Mouse (Mus musculus): ENCODE measurements at regions not wholly inside any gene's neighbourhood (a gene's known extent, or its start where the extent isn't known, plus 50 kb on each side); places are given as distances from the start of the nearest gene placed in this dataset.

- no peak for TF ChIP-seq GATA1 (IDR thresholded peaks at IDR 0.05; ENCODE audit: borderline replicate concordance, low read length)
- TF ChIP-seq FLI1 (IDR thresholded peaks at IDR 0.05; ENCODE audit: low read length): no peak
Measured at GRCm38 (mm10) chr11:114251614-114252013, 184.8 kb upstream of the Sdk2 start.
